Mouse (Mus musculus) embryonic fibroblast, embryonic 13.5 days (primary cell): ENCODE measurements at regions not wholly inside any gene's neighbourhood (a gene's known extent, or its start where the extent isn't known, plus 50 kb on each side); places are given as distances from the start of the nearest gene placed in this dataset.

Experiments used
- H3K27ac ChIP-seq: 2 replicates; pipeline ENCODE4 v1.5.1; 2012; ENCODE audit warnings: low read length, control low read depth, inconsistent platforms; ENCODE audit not compliant: insufficient read depth
- H3K4me1 ChIP-seq: 2 replicates; pipeline ENCODE4 v1.6.1; 2011; ENCODE audit warnings: low read length; ENCODE audit not compliant: control insufficient read depth, insufficient read depth
- H3K4me3 ChIP-seq: 2 replicates; pipeline ENCODE4 v1.5.1; 2011; ENCODE audit warnings: mild to moderate bottlenecking, control low read depth, low read length; ENCODE audit not compliant: insufficient read depth
- CTCF ChIP-seq: IDR thresholded peaks from 2 replicates; pipeline ENCODE4 v1.5.1; 2011; ENCODE audit warnings: mild to moderate bottlenecking, control low read depth, low read length, moderate library complexity, borderline replicate concordance; ENCODE audit not compliant: insufficient read depth
- POLR2A ChIP-seq: IDR thresholded peaks from 2 replicates; pipeline ENCODE4 v1.6.1; 2011; ENCODE audit warnings: low read depth, mild to moderate bottlenecking, control low read depth, low read length, moderate library complexity

DNA sequence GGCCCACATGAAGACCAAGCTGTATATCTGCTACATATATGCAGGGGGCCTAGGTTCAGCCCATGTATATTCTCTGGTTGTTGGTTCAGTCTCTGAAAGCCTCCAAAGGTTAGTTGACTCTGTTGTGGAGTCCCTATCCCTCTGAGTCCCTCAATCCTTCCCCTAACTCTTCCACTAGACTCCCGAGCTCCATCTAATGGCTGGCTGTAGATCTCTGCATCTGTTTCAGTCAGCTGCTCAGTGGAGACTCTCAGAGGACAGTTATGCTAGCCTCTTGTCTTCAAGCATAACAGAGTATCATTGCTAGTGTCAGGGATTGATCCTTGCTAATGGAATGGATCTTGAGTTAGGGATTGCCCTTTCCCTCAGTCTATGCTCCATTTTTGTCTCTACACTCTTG, 275.0 kb upstream of the Pitrm1 start:
- Histone ChIP-seq H3K4me3 (no peak overlapping the region), H3K27ac (no peak overlapping the region), H3K4me1 (no peaks in the 10 kb centered on the region)
- TF ChIP-seq CTCF (no peak), POLR2A (no peak)

DNA sequence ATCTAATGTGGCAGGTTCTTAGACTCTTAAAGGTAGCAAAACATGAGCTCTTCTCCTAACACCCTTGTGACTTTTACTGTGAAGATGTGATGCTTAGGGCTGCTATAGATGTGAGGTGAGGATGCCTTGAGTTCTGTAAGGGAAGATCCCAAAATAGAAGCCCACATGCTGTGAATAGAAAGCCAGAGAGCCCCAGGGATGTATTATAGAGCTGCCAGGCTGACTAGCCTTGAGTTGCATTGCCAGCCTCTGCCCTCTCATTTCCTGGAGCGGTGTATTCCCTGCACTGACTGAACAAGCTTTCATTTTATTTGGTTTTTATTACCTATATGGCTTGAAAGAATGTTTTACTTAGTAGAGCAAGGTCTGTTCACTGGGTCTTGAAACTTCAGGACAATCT, 267.9 kb upstream of the Pitrm1 start:
- Histone ChIP-seq H3K27ac (no peak overlapping the region), H3K4me3 (no peak overlapping the region), H3K4me1 (no peaks in the 10 kb centered on the region)
- TF ChIP-seq POLR2A (no peak), CTCF (no peak)

DNA sequence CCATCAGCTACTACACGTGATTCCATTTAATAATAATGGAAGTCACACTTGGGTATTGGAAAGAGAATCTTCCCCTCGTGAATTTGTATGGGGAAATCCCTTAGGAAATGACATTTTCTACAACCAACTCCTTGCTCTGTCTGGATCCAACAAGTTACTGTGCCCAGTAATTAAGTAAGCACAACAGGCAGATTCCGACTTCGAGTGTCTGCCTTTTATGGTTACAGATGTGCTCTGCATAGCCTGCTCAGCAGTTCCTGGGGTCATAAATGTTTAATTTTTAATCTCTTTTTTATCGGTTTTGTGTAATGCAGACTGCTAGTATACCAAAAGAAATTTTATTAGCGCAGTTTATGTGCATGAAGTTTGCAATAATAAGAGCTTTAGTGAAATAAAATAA, 259.8 kb upstream of the Pitrm1 start:
- H3K27ac ChIP-seq = no peak overlapping the region
- no peak for TF ChIP-seq CTCF
- no peak for TF ChIP-seq POLR2A
- H3K4me3 ChIP-seq = no peak overlapping the region
- no peaks in the 10 kb centered on the region for H3K4me1 ChIP-seq

DNA sequence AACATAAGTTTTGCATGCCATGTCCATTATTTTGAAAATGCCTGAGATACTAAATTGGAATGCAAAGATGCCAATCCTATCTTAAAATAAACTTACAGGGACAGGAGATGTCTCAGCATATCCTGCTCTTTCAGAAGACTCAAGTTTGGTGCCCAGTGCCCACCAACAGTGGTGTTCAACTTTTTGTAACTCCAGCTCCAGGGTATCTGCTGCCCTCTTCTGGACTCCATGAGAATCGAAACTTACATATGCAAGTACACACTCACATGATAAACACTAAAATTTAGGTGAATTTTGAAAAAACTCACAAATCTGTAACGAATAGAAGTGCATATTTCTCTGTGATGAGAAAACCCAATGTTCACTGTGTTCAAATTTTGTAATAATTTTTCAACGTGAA, 255.9 kb upstream of the Pitrm1 start:
- TF ChIP-seq CTCF (no peak), POLR2A (no peak)
- no peak overlapping the region for H3K4me3 ChIP-seq
- no peak overlapping the region for H3K27ac ChIP-seq
- 0 out of 2 replicates have a peak, but pooled peaks cover 2% of the 10 kb centered on the region for H3K4me1 ChIP-seq

DNA sequence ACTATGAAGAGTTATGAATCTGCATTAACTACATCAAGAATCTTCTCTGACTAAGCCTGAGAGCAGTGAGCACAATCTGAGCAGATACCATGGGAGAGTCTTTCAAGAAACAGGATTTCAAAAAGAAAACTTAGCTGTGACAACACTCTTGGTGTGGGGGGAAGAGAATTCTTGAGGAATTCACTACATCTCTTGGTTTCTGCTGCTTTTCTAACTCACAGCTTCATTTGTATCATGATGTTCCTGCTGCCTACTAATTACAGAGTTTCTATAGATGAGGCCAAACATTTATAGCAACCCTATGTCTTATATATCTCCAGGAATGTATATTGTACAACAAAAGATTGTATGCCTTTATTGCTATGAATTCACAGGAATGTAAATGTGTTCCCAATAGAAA, 242.2 kb upstream of the Pitrm1 start:
- H3K4me3 ChIP-seq = no peak overlapping the region
- H3K4me1 ChIP-seq = no peaks in the 10 kb centered on the region
- TF ChIP-seq POLR2A (no peak), CTCF (no peak)
- no peak overlapping the region for H3K27ac ChIP-seq

DNA sequence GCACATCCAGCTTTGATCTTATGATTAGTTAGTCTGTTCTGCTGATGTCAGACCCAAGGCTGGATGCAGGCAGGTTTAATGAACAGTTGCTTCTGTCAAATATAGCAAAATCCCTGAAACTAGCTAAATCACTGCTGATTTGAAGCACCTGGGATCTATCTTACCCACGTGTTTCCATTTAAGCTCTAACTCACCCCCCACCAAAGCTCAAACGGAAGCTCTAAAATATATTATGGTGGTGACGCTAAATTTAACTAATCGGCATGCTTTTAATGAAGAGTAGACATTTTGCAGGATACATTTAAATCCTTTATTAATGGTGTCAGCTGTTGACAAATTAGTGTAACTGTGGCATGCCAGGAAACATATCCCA, 241.3 kb upstream of the Pitrm1 start:
- Histone ChIP-seq H3K4me1 (no peaks in the 10 kb centered on the region), H3K27ac (no peak overlapping the region), H3K4me3 (no peak overlapping the region)
- no peak for TF ChIP-seq POLR2A
- TF ChIP-seq CTCF = no peak

DNA sequence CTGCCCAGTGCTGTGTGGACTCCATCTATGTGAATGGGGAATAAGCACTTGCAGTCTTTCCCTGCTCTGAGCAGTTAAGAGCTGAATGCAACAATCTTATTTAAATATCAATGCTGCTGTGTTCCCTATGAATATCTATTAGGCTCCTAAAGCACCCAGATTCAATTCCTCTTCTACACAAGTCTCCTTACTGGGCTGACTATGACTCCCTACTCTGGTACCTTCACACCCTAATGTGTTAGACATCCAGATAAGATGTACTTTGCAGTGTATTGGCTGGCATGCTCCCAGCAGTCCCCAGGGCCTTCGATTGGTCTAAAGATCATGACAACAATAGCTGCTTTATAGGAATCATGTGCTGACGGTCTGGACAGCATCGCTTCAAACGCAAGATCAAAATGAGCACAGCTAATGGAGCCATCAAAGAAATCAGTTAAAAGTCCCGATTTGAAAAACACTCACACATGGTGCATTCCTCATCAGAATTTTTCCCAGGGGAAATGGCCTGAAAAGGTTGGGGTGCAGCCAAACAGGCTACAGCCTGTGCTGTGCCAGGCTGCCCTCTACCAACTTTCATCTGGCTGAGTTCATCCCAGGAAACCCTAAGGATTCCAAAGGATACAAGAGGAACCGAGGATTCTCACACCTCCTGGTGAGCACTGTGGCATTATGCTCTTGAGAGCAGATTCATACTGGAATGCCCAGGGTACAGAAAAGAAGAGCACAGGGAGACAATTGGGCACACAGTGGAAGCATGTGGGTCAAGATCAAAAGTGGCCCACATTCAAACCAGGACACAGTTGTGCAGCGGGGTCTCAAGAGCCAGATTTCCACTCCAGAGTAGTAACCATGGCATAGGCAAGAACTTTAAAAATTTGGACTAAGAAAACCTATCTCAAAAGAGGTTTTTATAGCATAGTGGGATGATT, 240.7 kb upstream of the Pitrm1 start:
- Histone ChIP-seq H3K4me1 (no peaks in the 10 kb centered on the region), H3K27ac (no peak overlapping the region), H3K4me3 (no peak overlapping the region)
- TF ChIP-seq POLR2A = no peak
- TF ChIP-seq CTCF = no peak

DNA sequence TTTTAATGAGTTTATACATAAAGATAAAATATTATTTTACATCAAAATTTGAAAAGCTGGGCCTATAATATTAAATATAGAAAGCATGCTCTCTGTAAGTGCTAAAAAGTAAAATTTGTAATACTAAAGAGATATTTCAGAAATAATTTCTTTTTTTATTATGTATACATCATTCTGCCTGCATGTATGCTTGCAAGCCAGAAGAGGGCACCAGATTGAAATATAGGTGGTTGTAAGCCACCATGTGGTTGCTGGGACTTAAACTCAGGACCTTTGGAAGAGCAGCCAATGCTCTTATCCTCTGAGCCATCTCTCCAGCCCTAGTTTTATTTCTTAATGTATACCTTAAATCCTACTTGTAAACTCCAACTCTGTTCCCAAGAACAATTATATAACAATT, 231.7 kb upstream of the Pitrm1 start:
- no peaks in the 10 kb centered on the region for H3K4me1 ChIP-seq
- H3K27ac ChIP-seq = no peak overlapping the region
- TF ChIP-seq CTCF (no peak), POLR2A (no peak)
- no peak overlapping the region for H3K4me3 ChIP-seq

DNA sequence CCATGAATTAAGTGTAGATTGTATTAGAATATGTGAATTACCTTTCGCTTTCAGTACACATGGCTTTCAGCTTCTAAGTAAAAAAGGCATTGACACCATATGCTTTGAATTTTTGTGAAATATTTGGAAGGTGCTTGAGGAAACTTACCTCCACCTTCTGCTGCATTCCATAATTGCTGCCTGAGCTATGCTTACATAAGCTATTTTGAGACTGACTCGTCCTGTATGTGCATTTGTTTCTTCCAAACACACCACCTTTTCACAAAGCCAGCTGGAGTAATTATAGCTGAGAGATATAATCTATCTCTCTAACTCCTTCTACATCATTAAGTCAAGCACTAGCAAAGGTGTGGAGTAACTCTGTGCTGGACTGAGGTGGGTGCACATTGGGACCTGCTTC, 224.0 kb upstream of the Pitrm1 start:
- Histone ChIP-seq H3K4me3 (no peak overlapping the region), H3K4me1 (no peaks in the 10 kb centered on the region), H3K27ac (no peak overlapping the region)
- TF ChIP-seq CTCF (no peak), POLR2A (no peak)

DNA sequence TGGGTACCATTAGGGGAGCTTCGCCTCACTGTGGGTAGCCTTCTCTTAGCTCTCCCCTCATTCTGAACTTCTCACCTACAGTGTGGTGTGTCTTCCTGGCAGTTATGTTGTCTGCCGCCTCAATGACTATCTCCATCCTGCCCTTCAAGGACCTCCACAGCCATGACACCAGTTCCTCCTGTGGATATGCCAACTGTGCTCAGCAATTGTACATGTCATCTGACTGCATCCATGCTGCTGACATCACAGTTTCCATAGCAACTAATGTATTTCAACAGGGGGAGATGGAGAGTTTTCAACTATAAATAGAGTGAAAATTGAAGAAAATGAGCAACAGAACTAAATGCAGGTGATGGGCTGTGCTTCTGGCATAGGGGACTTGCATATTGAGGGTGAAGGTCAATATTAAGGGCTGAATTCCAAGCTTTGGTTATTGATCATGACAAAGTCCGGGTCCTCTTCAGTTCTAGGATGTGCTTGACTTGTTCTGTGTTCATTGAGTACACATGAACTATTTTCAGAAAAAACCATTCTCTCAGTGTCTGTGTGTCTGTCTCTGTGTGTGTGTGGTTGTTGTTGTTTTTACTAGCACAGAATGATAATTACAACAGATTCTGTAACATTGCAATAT, 217.5 kb upstream of the Pitrm1 start:
- TF ChIP-seq POLR2A (no peak), CTCF (no peak)
- no peak overlapping the region for H3K4me3 ChIP-seq
- H3K4me1 ChIP-seq = no peaks in the 10 kb centered on the region
- H3K27ac ChIP-seq = no peak overlapping the region

DNA sequence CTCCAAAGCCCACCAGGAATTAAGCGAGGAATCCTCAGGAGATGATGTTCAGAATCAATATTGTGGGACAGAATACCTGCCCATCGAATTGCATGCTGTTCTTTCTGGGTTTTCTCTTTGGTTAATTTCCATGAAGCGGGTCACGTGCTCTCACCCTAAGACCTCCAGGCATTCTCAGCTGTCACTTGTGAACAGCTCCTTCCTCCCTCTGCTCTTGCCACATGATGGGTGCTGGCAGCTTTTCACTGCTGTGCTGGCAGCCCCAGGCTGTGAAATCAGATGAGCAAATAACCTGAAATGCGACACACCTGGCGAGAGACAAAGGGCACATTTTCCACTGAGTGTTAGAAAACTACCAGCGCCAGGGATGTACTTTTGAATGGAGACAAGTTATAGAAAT, 207.8 kb upstream of the Pitrm1 start:
- no peak for TF ChIP-seq POLR2A
- no peak for TF ChIP-seq CTCF
- no peak overlapping the region for H3K27ac ChIP-seq
- no peaks in the 10 kb centered on the region for H3K4me1 ChIP-seq
- no peak overlapping the region for H3K4me3 ChIP-seq
